Mouse (Mus musculus) thymus, adult 2 months (tissue): ENCODE results near the gene Scn10a. TPM values are rescaled to one million over a fixed set of nuclear protein-coding genes. Genes with fewer than 3 reads are reported as not detected.

ENCODE experiments used
- DNase-seq: peaks from one replicate; pipeline ENCODE4 v3.0.0; 2021
- H3K27ac ChIP-seq: fragments of 200-500 bp; 2 replicates; pipeline ENCODE4 v1.5.1; 2012; ENCODE audit warnings: low read length, control low read depth; ENCODE audit not compliant: control insufficient read depth, insufficient read depth
- H3K27me3 ChIP-seq: fragments of 200-500 bp; 2 replicates; pipeline ENCODE4 v1.6.1; 2012; ENCODE audit warnings: mild to moderate bottlenecking, low read length, moderate library complexity, mixed read lengths; ENCODE audit not compliant: control insufficient read depth, insufficient read depth
- H3K36me3 ChIP-seq: fragments of 200-500 bp; 2 replicates; pipeline ENCODE4 v1.6.1; 2012; ENCODE audit warnings: mild to moderate bottlenecking, low read length, moderate library complexity; ENCODE audit not compliant: control insufficient read depth, insufficient read depth
- H3K4me1 ChIP-seq: fragments of 200-500 bp; replicated peaks from 2 replicates; pipeline ENCODE4 v1.6.1; 2012; ENCODE audit warnings: low read length; ENCODE audit not compliant: control insufficient read depth, insufficient read depth
- H3K4me3 ChIP-seq: fragments of 200-500 bp; 2 replicates; pipeline ENCODE4 v1.5.1; 2012; ENCODE audit warnings: mild to moderate bottlenecking, low read length, control low read depth, moderate library complexity; ENCODE audit not compliant: control insufficient read depth, insufficient read depth
- CTCF ChIP-seq: fragments of 200-500 bp; IDR thresholded peaks from 2 replicates; pipeline ENCODE4 v1.5.1; 2012; ENCODE audit warnings: mild to moderate bottlenecking, control low read depth, low read length, moderate library complexity, borderline replicate concordance; ENCODE audit not compliant: control insufficient read depth, poor library complexity, insufficient read depth; ENCODE audit errors: extremely low read depth
- POLR2A ChIP-seq: fragments of 200-500 bp; IDR thresholded peaks from 2 replicates; pipeline ENCODE4 v1.6.1; 2012; ENCODE audit warnings: mild to moderate bottlenecking, low read length, control low read depth, moderate library complexity; ENCODE audit not compliant: control insufficient read depth, poor library complexity, insufficient read depth; ENCODE audit errors: extremely low read depth
- WGBS: fragments of 180-500 bp; shearing (Covaris S2); methylation state at CpG from one replicate; pipeline ENCODE4 v1.1.7; 2018; 5-methylcytosine and 5-hydroxymethylcytosine counted together
- polyA plus RNA-seq: library from polyadenylated mRNA; depleted of rRNA; stranded (reverse); fragments of >200 nt; gene quantifications from 2 replicates; pipeline ENCODE4 v1.2.3, GENCODE M21; 2012; rRNA removed

Scn10a gene
- polyA plus RNA-seq, 1 experiment: 0.20 TPM

DNA sequence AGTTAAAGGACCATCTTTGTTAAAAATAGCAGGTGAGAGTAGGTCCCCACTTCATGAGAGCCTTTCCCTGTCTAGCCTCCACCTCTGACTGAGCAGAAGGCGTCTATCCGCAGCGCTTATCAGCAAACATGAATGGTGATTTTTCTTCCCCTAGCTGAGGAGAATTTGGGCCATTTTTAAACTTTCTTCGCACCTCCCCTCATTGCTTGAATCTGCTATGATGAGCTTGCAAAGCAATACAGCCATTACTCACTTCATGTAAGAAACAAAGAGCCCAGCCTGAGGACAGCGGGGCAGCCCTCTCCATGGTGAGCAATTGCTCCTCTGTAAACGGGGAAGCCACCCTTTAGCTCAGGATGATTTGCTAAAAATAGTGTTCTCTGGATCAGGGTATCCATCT lies 154.3 kb downstream of the Scn10a start:
- 83% methylated on average over 6 of the region's 6 CpGs for WGBS
- H3K4me3 ChIP-seq: no peak overlapping the region
- peaks cover 12% of the 10 kb centered on the region for H3K4me1 ChIP-seq
- H3K27me3 ChIP-seq: peaks cover 2% of the 10 kb centered on the region; the same call in 1 of the 2 replicates
- no peaks in the 10 kb centered on the region for H3K36me3 ChIP-seq
- no peak for DNase-seq
- TF ChIP-seq CTCF (no peak), POLR2A (no peak)
- no peak overlapping the region for H3K27ac ChIP-seq

- TF ChIP-seq POLR2A: no peak
- TF ChIP-seq CTCF: no peak
- H3K27me3 ChIP-seq: 0 out of 2 replicates have a peak, but pooled peaks cover 2% of the 10 kb centered on the region
- 22% methylated on average over 6 of the region's 6 CpGs for WGBS
- H3K36me3 ChIP-seq: no peaks in the 10 kb centered on the region
- peaks cover 12% of the 10 kb centered on the region for H3K4me1 ChIP-seq
- H3K4me3 ChIP-seq: no peak overlapping the region
- DNase-seq: no peak
- H3K27ac ChIP-seq: no peak overlapping the region
Observed at GRCm38 (mm10) chr9:119563617-119564016, 155.5 kb downstream of the Scn10a start.

- H3K27me3 ChIP-seq: 0 out of 2 replicates have a peak, but pooled peaks cover 2% of the 10 kb centered on the region
- peaks cover 12% of the 10 kb centered on the region for H3K4me1 ChIP-seq
- no peak for DNase-seq
- H3K27ac ChIP-seq: no peak overlapping the region
- WGBS: 80% methylated on average over 12 of the region's 12 CpGs
- H3K36me3 ChIP-seq: no peaks in the 10 kb centered on the region
- H3K4me3 ChIP-seq: no peak overlapping the region
- TF ChIP-seq POLR2A (no peak), CTCF (no peak)
Observed at GRCm38 (mm10) chr9:119562256-119562655, 156.9 kb downstream of the Scn10a start.

GRCm38 (mm10) chr9:119561746-119562145 lies 157.4 kb downstream of the Scn10a start:
- 80% methylated on average over 8 of the region's 8 CpGs for WGBS
- H3K4me1 ChIP-seq: peaks cover 9% of the 10 kb centered on the region

GRCm38 (mm10) chr9:119559537-119560276 lies 159.4 kb downstream of the Scn10a start:
- Histone ChIP-seq H3K27me3 (no peaks in the 10 kb centered on the region), H3K27ac (no peak overlapping the region), H3K4me1 (no peaks in the 10 kb centered on the region), H3K4me3 (no peak overlapping the region), H3K36me3 (no peaks in the 10 kb centered on the region)
- 78% methylated on average over 16 of the region's 16 CpGs for WGBS
- no peak for TF ChIP-seq POLR2A
- DNase-seq: no peak

More at GRCm38 (mm10) chr9:119561746-119562145, 157.4 kb downstream of the Scn10a start:
- Histone ChIP-seq H3K4me3 (no peak overlapping the region), H3K36me3 (no peaks in the 10 kb centered on the region), H3K27me3 (0 out of 2 replicates have a peak, but pooled peaks cover 2% of the 10 kb centered on the region), H3K27ac (no peak overlapping the region)
- no peak for DNase-seq
- no peak for TF ChIP-seq CTCF
- no peak for TF ChIP-seq POLR2A

Other genes with a start within 250 kb of the Scn10a start
- gene Scn5a, start 140.3 kb downstream of the Scn10a start, polyA plus RNA-seq: 4.0 and 6.4 TPM in 2 replicates
- gene Scn11a, start 106.1 kb upstream of the Scn10a start, polyA plus RNA-seq: 0.04 TPM in 1 of 2 replicates, not detected in the other
- gene Wdr48, start 175.6 kb upstream of the Scn10a start, polyA plus RNA-seq: 78.9 and 90.5 TPM in 2 replicates
- gene Gorasp1, start 218.2 kb upstream of the Scn10a start, polyA plus RNA-seq: 10.8 and 11.0 TPM in 2 replicates
- gene Ttc21a, start 218.3 kb upstream of the Scn10a start, polyA plus RNA-seq: 0.18 and 0.29 TPM in 2 replicates